12 mouse cellular contexts compared by ENCODE assay signal in genomic region chr5:73279732-73280566, GRCm38 (mm10). TPM values are rescaled to one million over a fixed set of nuclear protein-coding genes. Genes with fewer than 3 reads are reported as not detected.
A peak's percentile ranks its signal among the peaks of the same experiment; 100 is the strongest.
DNase-seq lines count a peak whose midpoint lies in the region; ATAC-seq and TF ChIP-seq lines count a peak whose summit lies in the region.
"Had no signal": no experiment of that assay in that cellular context is flagged by ENCODE, and none has a peak within 500 bp of the region (broad histone marks: within the 10 kb centered on the region; RNA-seq: fewer than 3 reads in every experiment).

No protein-coding gene starts in this region.

- H3K4me1 ChIP-seq in hindbrain, embryonic 15.5 days (replicated peaks), result 0 out of 2 replicates have a peak, but pooled peaks cover 3% of the 10 kb centered on the region
- no peaks in the 10 kb centered on the region; the same call in 1 of the 2 replicates for H3K4me1 ChIP-seq in hindbrain, embryonic 13.5 days (replicated peaks)
- H3K4me1 ChIP-seq in cortical plate, adult 2 months (ENCODE audit: control insufficient read depth, insufficient read depth, low read length), result 0 out of 2 replicates have a peak, but pooled peaks cover 2% of the 10 kb centered on the region
- peaks cover 7% of the 10 kb centered on the region; the same call in 1 of the 2 replicates for H3K4me1 ChIP-seq in intestine, postnatal 0 days (replicated peaks; ENCODE audit: control insufficient read depth, insufficient read depth, low read length)

- H3K4me2 ChIP-seq in hindbrain, embryonic 15.5 days, result no peak overlapping the region
- H3K4me2 ChIP-seq in hindbrain, embryonic 13.5 days, result no peak overlapping the region
- H3K4me2 ChIP-seq in intestine, postnatal 0 days (replicated peaks; ENCODE audit: low read depth), result peak overlapping the region; percentile 14; the same call in 1 of the 2 replicates

- no peaks in the 10 kb centered on the region for H3K27me3 ChIP-seq in hindbrain, embryonic 15.5 days
- H3K27me3 ChIP-seq in hindbrain, embryonic 13.5 days, result no peaks in the 10 kb centered on the region
- H3K27me3 ChIP-seq in intestine, postnatal 0 days (replicated peaks; ENCODE audit: control insufficient read depth, insufficient read depth, low read length), result no peaks in the 10 kb centered on the region

- H3K9ac ChIP-seq in hindbrain, embryonic 15.5 days, result no peak overlapping the region
- H3K9ac ChIP-seq in hindbrain, embryonic 13.5 days, result no peak overlapping the region
- H3K9ac ChIP-seq in intestine, postnatal 0 days (ENCODE audit: low read depth, low read length), result no peak overlapping the region

- H3K36me3 ChIP-seq in hindbrain, embryonic 15.5 days, result no peaks in the 10 kb centered on the region
- no peaks in the 10 kb centered on the region for H3K36me3 ChIP-seq in hindbrain, embryonic 13.5 days
- H3K36me3 ChIP-seq in intestine, postnatal 0 days (ENCODE audit: control insufficient read depth, insufficient read depth), result no peaks in the 10 kb centered on the region

- peak; percentile 26 for DNase-seq in 3134 (ENCODE audit: extremely low read depth, insufficient read length, low spot score)
- DNase-seq in thymus, postnatal 10 days (ENCODE audit: low spot score in 2 of 2), result no peak
- DNase-seq in layer of hippocampus, adult 11-12 months (ENCODE audit: low spot score), result no peak
- DNase-seq in gastrocnemius, postnatal 4 days (ENCODE audit: low spot score in 2 of 2), result no peak
- DNase-seq: cerebellum, postnatal 36 days; gastrocnemius, postnatal 10 days; thymus, adult 18-20 months had no signal

- H3K27ac ChIP-seq in hindbrain, embryonic 15.5 days (replicated peaks), result 0 out of 2 replicates have a peak overlapping the region, but pooled peaks have one; percentile 31
- H3K27ac ChIP-seq in hindbrain, embryonic 13.5 days, result no peak overlapping the region; the same call in 1 of the 2 replicates
- peak overlapping the region; percentile 54 for H3K27ac ChIP-seq in cortical plate, adult 2 months (ENCODE audit: insufficient read depth, low read length)
- no peak overlapping the region; the same call in 1 of the 2 replicates for H3K27ac ChIP-seq in intestine, postnatal 0 days (ENCODE audit: low read depth, low read length)

- no peak for TF ChIP-seq POLR2A in cortical plate, adult 2 months (IDR thresholded peaks at IDR 0.05; ENCODE audit: extremely low read depth, insufficient read depth, low read length)

- H3K9me3 ChIP-seq in hindbrain, embryonic 15.5 days, result no peaks in the 10 kb centered on the region
- H3K9me3 ChIP-seq in hindbrain, embryonic 13.5 days, result no peaks in the 10 kb centered on the region
- no peaks in the 10 kb centered on the region for H3K9me3 ChIP-seq in intestine, postnatal 0 days (ENCODE audit: control insufficient read depth)

- no peak overlapping the region for H3K4me3 ChIP-seq in hindbrain, embryonic 15.5 days
- H3K4me3 ChIP-seq in hindbrain, embryonic 13.5 days, result no peak overlapping the region
- H3K4me3 ChIP-seq in cortical plate, adult 2 months (ENCODE audit: insufficient read depth, low read length), result no peak overlapping the region
- H3K4me3 ChIP-seq in intestine, postnatal 0 days (ENCODE audit: low read depth, low read length), result no peak overlapping the region
- H3K4me3 ChIP-seq: megakaryocyte, embryonic 14.5 days had no signal

- no peak for TF ChIP-seq CTCF in cortical plate, adult 2 months (IDR thresholded peaks at IDR 0.05; ENCODE audit: extremely low read depth, insufficient read depth, low read length)
- no peak for TF ChIP-seq CTCF in intestine, postnatal 0 days (IDR thresholded peaks at IDR 0.05; ENCODE audit: low read depth)

- ATAC-seq in hindbrain, embryonic 15.5 days (ENCODE audit: low FRiP score, low read depth), result no peak
- ATAC-seq in hindbrain, embryonic 13.5 days (ENCODE audit: low FRiP score), result no peak
- ATAC-seq in intestine, postnatal 0 days, result no peak

- 58% methylated on average over 4 of the region's 4 CpGs for WGBS in hindbrain, embryonic 15.5 days
- WGBS in hindbrain, embryonic 13.5 days, result 51% methylated on average over 4 of the region's 4 CpGs
- WGBS in intestine, postnatal 0 days, result 20% methylated on average over 4 of the region's 4 CpGs

RNA-seq across cellular contexts. Expression of gene Ociad1, which starts 12.6 kb away (rescaled TPM):
- 342 and 344 TPM in 2 replicates for polyA plus RNA-seq in hindbrain, embryonic 15.5 days (2015; fragmentation: Nextera tagmentation; extraction: Ambion mirVana)
- polyA plus RNA-seq in hindbrain, embryonic 13.5 days (2015; fragmentation: Nextera tagmentation; extraction: Ambion mirVana), result 267 and 284 TPM in 2 replicates
- polyA plus RNA-seq in cortical plate, adult 2 months (2012; rRNA removed), result 315 and 343 TPM in 2 replicates
- polyA plus RNA-seq in intestine, postnatal 0 days (2015; fragmentation: Nextera tagmentation; extraction: Ambion mirVana), result 153 and 156 TPM in 2 replicates
- total RNA-seq in gastrocnemius, postnatal 4 days (2021), result 100 to 1,000 TPM; 179 to 191 TPM

RNA-seq across cellular contexts. Expression of gene Fryl, which starts 23.5 kb away (rescaled TPM):
- 40.1 and 43.1 TPM in 2 replicates for polyA plus RNA-seq in hindbrain, embryonic 15.5 days (2015; fragmentation: Nextera tagmentation; extraction: Ambion mirVana)
- 45.5 and 47.7 TPM in 2 replicates for polyA plus RNA-seq in hindbrain, embryonic 13.5 days (2015; fragmentation: Nextera tagmentation; extraction: Ambion mirVana)
- polyA plus RNA-seq in cortical plate, adult 2 months (2012; rRNA removed), result 46.5 and 50.3 TPM in 2 replicates
- polyA plus RNA-seq in intestine, postnatal 0 days (2015; fragmentation: Nextera tagmentation; extraction: Ambion mirVana), result 27.8 and 28.2 TPM in 2 replicates
- total RNA-seq in gastrocnemius, postnatal 4 days (2021), result 10 to 100 TPM; 33.7 to 35.8 TPM

Comparison
In these comparisons a context has a peak if more than half of its experiments do, and no peak if none do; other contexts are left out.
1. H3K27ac ChIP-seq: peak in hindbrain, embryonic 15.5 days (single experiment) and cortical plate, adult 2 months (single experiment); none in hindbrain, embryonic 13.5 days (single experiment) and intestine, postnatal 0 days (single experiment).